Mouse (Mus musculus) lung, embryonic 14.5 days (tissue): ENCODE results near the gene Dlg2. TPM values are rescaled to one million over a fixed set of nuclear protein-coding genes. Genes with fewer than 3 reads are reported as not detected.
A peak's percentile ranks its signal among the peaks of the same experiment; 100 is the strongest.

Experiments
- ATAC-seq: fragments of 200-750 bp; cut with Nextera tagmentation; 2 replicates; pipeline ENCODE4 v1.8.0; 2017; ENCODE audit warnings: mild to moderate bottlenecking, moderate TSS enrichment, moderate library complexity; ENCODE audit not compliant: insufficient read depth
- DNase-seq: peaks from one replicate; pipeline ENCODE4 v3.0.0-alpha.2; 2015
- H3K27ac ChIP-seq: fragments of 300-500 bp; sonication (generic); 2 replicates; pipeline ENCODE4 v1.5.1; 2014; ENCODE audit warnings: low read depth, mild to moderate bottlenecking, moderate library complexity
- H3K27me3 ChIP-seq: fragments of 300-500 bp; sonication (generic); 2 replicates; pipeline ENCODE4 v1.6.1; 2014; ENCODE audit warnings: low read length, control low read depth; ENCODE audit not compliant: insufficient read depth
- H3K36me3 ChIP-seq: fragments of 300-500 bp; sonication (generic); 2 replicates; pipeline ENCODE4 v1.6.1; 2014; ENCODE audit warnings: control low read depth; ENCODE audit not compliant: insufficient read depth
- H3K4me1 ChIP-seq: fragments of 300-500 bp; sonication (generic); 2 replicates; pipeline ENCODE4 v1.6.1; 2014; ENCODE audit warnings: antibody characterized with exemption, control low read depth; ENCODE audit not compliant: insufficient read depth
- H3K4me2 ChIP-seq: fragments of 300-500 bp; sonication (generic); 2 replicates; pipeline ENCODE4 v1.6.1; 2014; ENCODE audit warnings: mild to moderate bottlenecking
- H3K4me3 ChIP-seq: fragments of 300-500 bp; sonication (generic); 2 replicates; pipeline ENCODE4 v1.5.1; 2014; ENCODE audit warnings: low read depth, low read length
- H3K9ac ChIP-seq: fragments of 300-500 bp; sonication (generic); 2 replicates; pipeline ENCODE4 v1.6.1; 2014
- H3K9me3 ChIP-seq: fragments of 300-500 bp; sonication (generic); 2 replicates; pipeline ENCODE4 v1.6.1; 2016; ENCODE audit warnings: low read depth, low read length, control low read depth
- CTCF ChIP-seq: IDR thresholded peaks from 2 replicates; pipeline ENCODE4 v1.5.1; 2016; ENCODE audit warnings: antibody characterized with exemption, low read depth
- WGBS: fragments of 180-500 bp; shearing (Covaris S2); extraction: QIAGEN DNeasy Blood & Tissue Kit; methylation state at CpG from one replicate; pipeline ENCODE4 v1.1.7; 2014; 5-methylcytosine and 5-hydroxymethylcytosine counted together
- polyA plus RNA-seq: library from polyadenylated mRNA; unstranded; fragments of >200 nt; fragmentation: Nextera tagmentation; extraction: Ambion mirVana; gene quantifications from 2 replicates; pipeline ENCODE4 v1.2.1, GENCODE M21; 2014

The Dlg2 gene
- polyA plus RNA-seq, 1 experiment from 2014 or later: 0.25 TPM

DNA sequence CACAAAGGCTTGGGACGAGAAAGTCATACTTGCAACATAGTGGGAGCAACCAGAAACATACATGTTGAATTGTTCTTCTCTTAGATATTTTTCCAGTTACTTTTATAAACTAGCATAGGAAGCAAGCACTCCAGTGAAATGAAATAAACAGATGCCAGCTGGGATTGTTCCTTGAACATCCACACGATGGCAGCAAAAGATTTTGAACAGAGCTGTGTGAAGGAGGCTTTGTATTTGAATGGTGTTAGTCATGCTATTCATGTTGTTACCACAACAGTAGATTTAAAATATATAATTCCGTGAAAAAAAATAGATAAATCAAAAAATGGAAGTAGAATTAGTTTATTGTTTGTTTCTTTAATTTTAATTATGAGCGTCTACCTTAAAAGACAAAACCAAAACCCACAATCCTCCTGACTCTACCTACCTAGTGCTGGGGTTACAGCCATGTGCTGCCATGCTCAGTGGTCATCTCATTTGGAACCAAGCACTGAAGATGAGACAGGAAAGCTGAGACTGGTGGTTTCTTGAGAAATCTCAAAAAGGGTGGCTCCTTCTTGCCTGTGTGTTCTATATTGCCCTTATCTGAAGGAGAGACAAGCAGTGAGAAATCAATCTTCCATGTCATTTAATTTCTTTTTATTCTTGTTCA, 1626.5 kb downstream of the Dlg2 start:
- Histone ChIP-seq H3K27me3 (no peaks in the 10 kb centered on the region), H3K4me2 (no peak overlapping the region), H3K4me3 (no peak overlapping the region), H3K9me3 (no peaks in the 10 kb centered on the region), H3K36me3 (no peaks in the 10 kb centered on the region), H3K4me1 (no peaks in the 10 kb centered on the region), H3K9ac (no peak overlapping the region), H3K27ac (no peak overlapping the region)
- TF ChIP-seq CTCF: peak; percentile 76
- 20% methylated on average over 4 of the region's 4 CpGs for WGBS
- ATAC-seq (peak; percentile 74; the same call in 1 of the 2 replicates), DNase-seq (peak; percentile 89)

DNA sequence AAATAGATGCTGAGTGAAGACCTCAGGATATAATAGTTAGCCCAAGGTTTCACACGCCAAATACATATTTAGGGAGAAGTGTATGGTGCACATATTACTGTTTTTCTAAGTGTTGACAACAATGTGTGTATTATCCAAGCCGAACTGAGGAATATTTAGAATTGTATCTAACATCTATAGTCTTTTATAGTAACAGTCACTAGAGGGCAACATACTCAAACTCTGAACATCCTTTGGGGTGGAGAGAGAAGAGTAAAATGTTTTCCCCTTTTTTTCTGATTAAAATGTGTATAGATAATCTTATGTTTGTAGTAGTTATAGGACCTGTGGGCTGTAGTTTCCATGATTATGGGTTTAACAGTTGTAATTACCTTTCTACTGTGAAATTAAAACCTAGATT, 1629.0 kb downstream of the Dlg2 start:
- Histone ChIP-seq H3K4me1 (no peaks in the 10 kb centered on the region), H3K36me3 (no peaks in the 10 kb centered on the region), H3K4me2 (no peak overlapping the region), H3K9me3 (no peaks in the 10 kb centered on the region), H3K27me3 (no peaks in the 10 kb centered on the region), H3K27ac (no peak overlapping the region), H3K9ac (no peak overlapping the region), H3K4me3 (no peak overlapping the region)
- DNase-seq (peak; percentile 70), ATAC-seq (no peak)
- peak; percentile 56 for TF ChIP-seq CTCF
- 36% methylated on average over 2 of the region's 2 CpGs for WGBS

DNA sequence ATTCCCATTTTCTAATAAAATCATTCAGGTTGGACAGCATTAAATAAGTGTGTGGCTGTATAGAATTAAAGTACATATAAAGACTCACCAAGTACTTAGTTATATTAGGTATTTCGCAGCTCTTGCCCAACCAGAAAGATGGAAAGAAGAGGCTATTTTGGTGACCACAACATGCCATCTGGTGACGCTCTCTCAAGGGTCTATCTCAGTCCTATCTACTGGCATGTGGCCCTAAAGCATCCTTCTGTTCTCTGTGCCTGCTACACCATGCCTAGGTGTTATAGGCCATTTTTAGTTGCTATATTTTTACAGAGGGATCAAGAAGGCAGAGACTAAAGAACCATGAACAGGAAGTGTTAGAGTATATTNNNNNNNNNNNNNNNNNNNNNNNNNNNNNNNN, 1629.5 kb downstream of the Dlg2 start:
- WGBS: 90% methylated on average over 2 of the region's 2 CpGs
- TF ChIP-seq CTCF: no peak
- H3K27ac ChIP-seq: no peak overlapping the region
- no peaks in the 10 kb centered on the region for H3K9me3 ChIP-seq
- no peaks in the 10 kb centered on the region for H3K4me1 ChIP-seq
- no peaks in the 10 kb centered on the region for H3K27me3 ChIP-seq
- DNase-seq: no peak
- no peak overlapping the region for H3K4me2 ChIP-seq
- H3K36me3 ChIP-seq: no peaks in the 10 kb centered on the region
- no peak overlapping the region for H3K4me3 ChIP-seq
- no peak for ATAC-seq
- no peak overlapping the region for H3K9ac ChIP-seq

DNA sequence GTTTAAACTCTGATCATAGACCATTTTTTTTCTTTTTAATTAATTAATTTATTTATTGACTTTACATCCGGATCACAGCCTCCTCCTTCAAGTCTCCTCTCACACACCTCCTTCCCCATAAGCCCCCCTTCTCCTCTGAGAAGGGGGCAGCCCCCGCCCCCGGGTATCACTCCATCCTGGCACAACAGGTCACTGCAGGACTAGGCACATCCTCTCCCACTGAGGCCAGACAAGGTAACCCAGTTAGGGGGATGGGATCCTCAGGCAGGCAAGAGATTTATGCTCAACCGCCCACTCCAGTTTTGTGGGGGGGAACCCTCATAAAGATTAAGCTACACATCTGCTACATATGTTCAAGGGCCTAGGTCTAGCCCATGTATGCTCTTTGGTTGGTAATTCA, 1636.6 kb downstream of the Dlg2 start:
- H3K9ac ChIP-seq: no peak overlapping the region
- no peaks in the 10 kb centered on the region for H3K4me1 ChIP-seq
- H3K27me3 ChIP-seq: no peaks in the 10 kb centered on the region
- no peaks in the 10 kb centered on the region for H3K9me3 ChIP-seq
- ATAC-seq (no peak), DNase-seq (no peak)
- H3K36me3 ChIP-seq: no peaks in the 10 kb centered on the region
- no peak overlapping the region for H3K4me2 ChIP-seq
- no peak overlapping the region for H3K27ac ChIP-seq
- no peak overlapping the region for H3K4me3 ChIP-seq
- 82% methylated on average over 4 of the region's 4 CpGs for WGBS
- TF ChIP-seq CTCF: no peak

DNA sequence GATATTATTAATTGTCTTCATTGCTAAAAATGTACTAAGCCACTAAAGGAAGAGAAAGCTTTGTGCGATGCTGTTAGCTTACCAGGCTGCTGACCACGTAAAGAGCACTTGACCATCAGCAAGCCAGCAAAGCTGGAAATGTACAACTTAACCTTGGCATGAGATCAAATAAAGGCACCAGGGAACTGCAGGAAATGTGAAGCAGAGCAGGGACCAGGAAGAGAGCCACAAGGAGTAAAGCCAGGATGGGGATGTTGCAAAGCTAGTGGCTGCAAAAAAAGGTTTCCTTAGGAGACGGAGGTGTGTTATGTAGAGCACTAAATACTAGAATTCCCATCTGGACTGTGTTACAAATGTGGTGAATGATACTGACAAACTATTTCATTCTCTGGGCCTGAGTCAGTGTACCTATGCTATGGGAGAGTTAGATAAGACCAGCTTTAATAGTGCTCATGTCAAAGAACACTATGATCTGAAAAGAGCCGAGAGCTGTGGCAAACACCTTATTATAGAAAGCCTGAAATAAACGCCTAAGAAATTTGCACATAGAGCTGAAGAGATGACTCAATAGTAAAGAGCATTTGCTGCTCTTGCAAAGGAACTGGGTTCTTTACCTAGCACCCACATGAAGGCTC, 1638.9 kb downstream of the Dlg2 start:
- Histone ChIP-seq H3K9me3 (no peaks in the 10 kb centered on the region), H3K4me3 (no peak overlapping the region), H3K27me3 (no peaks in the 10 kb centered on the region), H3K9ac (no peak overlapping the region), H3K4me2 (no peak overlapping the region), H3K27ac (no peak overlapping the region), H3K36me3 (no peaks in the 10 kb centered on the region), H3K4me1 (no peaks in the 10 kb centered on the region)
- ATAC-seq (no peak), DNase-seq (no peak)
- 75% methylated on average over 5 of the region's 5 CpGs for WGBS
- no peak for TF ChIP-seq CTCF

DNA sequence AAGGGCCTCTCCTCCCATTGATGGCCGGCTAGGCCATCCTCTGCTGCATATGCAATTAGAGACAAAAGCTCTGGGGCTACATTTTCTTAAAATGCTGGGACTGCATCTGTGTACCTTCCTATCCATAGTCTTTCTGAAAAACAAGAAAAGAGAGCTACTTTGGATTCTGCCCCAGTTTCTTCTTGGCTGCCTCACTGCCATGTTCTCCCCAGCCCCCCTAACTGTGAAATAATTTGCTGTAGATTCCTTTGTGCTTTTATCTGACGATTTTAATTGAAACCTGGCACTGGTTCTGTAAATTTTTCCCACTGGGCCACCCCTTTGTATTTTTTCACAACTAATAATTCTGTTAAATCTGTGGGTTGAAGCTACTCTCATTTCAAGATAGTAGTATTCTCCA, 1646.8 kb downstream of the Dlg2 start:
- Histone ChIP-seq H3K4me2 (no peak overlapping the region), H3K27ac (no peak overlapping the region), H3K9me3 (no peaks in the 10 kb centered on the region), H3K4me1 (no peaks in the 10 kb centered on the region), H3K4me3 (no peak overlapping the region), H3K36me3 (no peaks in the 10 kb centered on the region), H3K27me3 (no peaks in the 10 kb centered on the region), H3K9ac (no peak overlapping the region)
- DNase-seq: no peak
- WGBS: 51% methylated on average over 2 of the region's 2 CpGs
- no peak for ATAC-seq
- no peak for TF ChIP-seq CTCF

DNA sequence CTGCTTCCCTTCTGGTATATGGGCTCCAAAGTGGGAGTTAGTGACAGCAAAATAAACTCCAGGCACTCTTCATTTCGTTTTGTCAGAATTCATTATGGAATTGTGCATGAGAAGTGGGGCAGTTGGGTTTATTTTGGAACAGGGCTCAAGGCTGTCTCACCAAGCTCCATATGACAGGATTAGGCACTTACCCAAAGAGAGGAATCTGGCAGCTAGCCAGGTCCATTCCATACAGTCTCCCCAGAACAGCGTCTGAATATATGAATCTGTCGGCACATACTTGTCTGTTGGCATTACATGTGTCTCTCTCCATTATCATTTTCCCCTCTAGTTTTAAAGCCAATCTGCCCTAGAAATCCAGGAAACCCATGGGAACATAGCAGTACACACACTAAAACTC, 1649.4 kb downstream of the Dlg2 start:
- peak; percentile 73 for DNase-seq
- peak; percentile 68; the same call in 1 of the 2 replicates for ATAC-seq
- Histone ChIP-seq H3K9ac (no peak overlapping the region), H3K27ac (no peak overlapping the region), H3K9me3 (no peaks in the 10 kb centered on the region), H3K4me1 (no peaks in the 10 kb centered on the region), H3K4me3 (no peak overlapping the region), H3K4me2 (no peak overlapping the region), H3K27me3 (no peaks in the 10 kb centered on the region), H3K36me3 (no peaks in the 10 kb centered on the region)
- WGBS: 33% methylated on average over 3 of the region's 3 CpGs
- no peak for TF ChIP-seq CTCF
